Mouse (Mus musculus) CH12.LX (cell line): ENCODE results near the gene Map2. TPM values are rescaled to one million over a fixed set of nuclear protein-coding genes. Genes with fewer than 3 reads are reported as not detected.

ENCODE experiments used
- DNase-seq: peaks from one replicate; pipeline ENCODE4 v3.0.0-alpha.2; 2013; ENCODE audit errors: extremely low read depth
- H3K27ac ChIP-seq: 2 replicates; pipeline ENCODE4 v1.5.1; 2012; ENCODE audit warnings: low read depth, mild to moderate bottlenecking, control low read depth, moderate library complexity; ENCODE audit not compliant: insufficient read depth
- H3K27me3 ChIP-seq: replicated peaks from 2 replicates; pipeline ENCODE3; 2012; ENCODE audit warnings: inconsistent platforms
- H3K36me3 ChIP-seq, 2 experiments: replicated peaks in 1 of 2; 2 replicates each; pipeline versions ENCODE3 to v1.6.1; 2012; ENCODE audit warnings: inconsistent platforms in 1 of 2, low read length in 1 of 2, mild to moderate bottlenecking in 1 of 2, mixed read lengths in 1 of 2, moderate library complexity in 1 of 2; ENCODE audit not compliant: control insufficient read depth in 1 of 2, insufficient read depth in 1 of 2
- H3K4me1 ChIP-seq, 2 experiments: 2 replicates each; pipeline ENCODE4 v1.6.1; 2012; ENCODE audit warnings: inconsistent platforms in 1 of 2, moderate library complexity in 1 of 2; ENCODE audit not compliant: insufficient read depth in 2 of 2, control insufficient read depth in 1 of 2
- H3K4me2 ChIP-seq: 2 replicates; pipeline ENCODE4 v1.6.1; 2012; ENCODE audit warnings: low read depth, mild to moderate bottlenecking, control low read depth; ENCODE audit not compliant: poor library complexity, insufficient read depth, severe bottlenecking
- H3K4me3 ChIP-seq, 3 experiments: fragments of 150-350 bp in 1 of 3; sonication (generic) in 1 of 3; replicated peaks in 1 of 3; 2 replicates each; pipeline versions ENCODE3 to v1.5.1; 2011 to 2012; ENCODE audit warnings: low read depth in 2 of 3, low read length in 2 of 3, mild to moderate bottlenecking in 2 of 3, moderate library complexity in 2 of 3, control low read depth in 1 of 3, improper control_type of control experiment in 1 of 3, inconsistent platforms in 1 of 3, mixed read lengths in 1 of 3; ENCODE audit not compliant: poor library complexity in 1 of 3
- H3K79me2 ChIP-seq: replicated peaks from 2 replicates; pipeline ENCODE4 v1.6.1; 2012; ENCODE audit warnings: mild to moderate bottlenecking, moderate library complexity; ENCODE audit not compliant: control insufficient read depth, poor library complexity, insufficient read depth, severe bottlenecking; ENCODE audit errors: extremely low read depth
- H3K9ac ChIP-seq: 2 replicates; pipeline ENCODE4 v1.6.1; 2012; ENCODE audit warnings: low read depth, mild to moderate bottlenecking, control low read depth, moderate library complexity; ENCODE audit not compliant: insufficient read depth
- H3K9me3 ChIP-seq: replicated peaks from 2 replicates; pipeline ENCODE3; 2012; ENCODE audit warnings: low read length, inconsistent platforms, mixed read lengths
- BHLHE40 ChIP-seq: IDR thresholded peaks from 2 replicates; pipeline ENCODE4 v1.6.1; 2011; ENCODE audit warnings: mild to moderate bottlenecking, low read depth, low read length, improper control_type of control experiment
- CHD1 ChIP-seq: IDR thresholded peaks from 2 replicates; pipeline ENCODE4 v1.6.1; 2012; ENCODE audit warnings: low read depth, low read length, improper control_type of control experiment, inconsistent platforms
- CHD2 ChIP-seq: IDR thresholded peaks from 2 replicates; pipeline ENCODE4 v1.6.1; 2011; ENCODE audit warnings: low read length, improper control_type of control experiment
- CTCF ChIP-seq, 2 experiments: IDR thresholded peaks in 1 of 2; conservative IDR thresholded peaks in 1 of 2; 2 replicates each; pipeline ENCODE4 v1.5.1; 2011 to 2012; ENCODE audit warnings: low read depth in 2 of 2, low read length in 2 of 2, improper control_type of control experiment in 1 of 2, inconsistent platforms in 1 of 2, mild to moderate bottlenecking in 1 of 2, moderate library complexity in 1 of 2
- ETS1 ChIP-seq: conservative IDR thresholded peaks from 2 replicates; pipeline ENCODE4 v1.6.1; 2012; ENCODE audit warnings: low read depth, mild to moderate bottlenecking, inconsistent platforms, low read length, improper control_type of control experiment, moderate library complexity
- GABPA ChIP-seq: IDR thresholded peaks from 2 replicates; pipeline ENCODE4 v1.6.1; 2012; ENCODE audit warnings: low read depth, low read length, improper control_type of control experiment, inconsistent platforms; ENCODE audit not compliant: insufficient replicate concordance
- HCFC1 ChIP-seq: IDR thresholded peaks from 2 replicates; pipeline ENCODE4 v1.6.1; 2012; ENCODE audit warnings: low read depth, mild to moderate bottlenecking, inconsistent platforms, low read length, improper control_type of control experiment
- IRF4 ChIP-seq: IDR thresholded peaks from 2 replicates; pipeline ENCODE4 v1.6.1; 2014; ENCODE audit warnings: low read depth, mild to moderate bottlenecking, inconsistent platforms, low read length, improper control_type of control experiment
- JUN ChIP-seq: IDR thresholded peaks from 2 replicates; pipeline ENCODE4 v1.6.1; 2011; ENCODE audit warnings: low read depth, mild to moderate bottlenecking, low read length, improper control_type of control experiment, moderate library complexity; ENCODE audit not compliant: insufficient read depth
- KAT2A ChIP-seq: IDR thresholded peaks from 2 replicates; pipeline ENCODE4 v1.6.1; 2012; ENCODE audit warnings: low read length, improper control_type of control experiment, inconsistent platforms; ENCODE audit not compliant: insufficient replicate concordance
- MAFK ChIP-seq: IDR thresholded peaks from 2 replicates; pipeline ENCODE4 v1.6.1; 2011; ENCODE audit warnings: low read length, improper control_type of control experiment; ENCODE audit not compliant: insufficient replicate concordance
- MAX ChIP-seq: IDR thresholded peaks from 2 replicates; pipeline ENCODE4 v1.6.1; 2011; ENCODE audit warnings: low read length, improper control_type of control experiment
- MAZ ChIP-seq: IDR thresholded peaks from 2 replicates; pipeline ENCODE4 v1.6.1; 2012; ENCODE audit warnings: low read depth, mild to moderate bottlenecking, inconsistent platforms, low read length, improper control_type of control experiment, moderate library complexity
- MEF2A ChIP-seq: IDR thresholded peaks from 2 replicates; pipeline ENCODE4 v1.6.1; 2014; ENCODE audit warnings: low read depth, mild to moderate bottlenecking, inconsistent platforms, low read length, improper control_type of control experiment, borderline replicate concordance
- MXI1 ChIP-seq: IDR thresholded peaks from 2 replicates; pipeline ENCODE4 v1.6.1; 2011; ENCODE audit warnings: mild to moderate bottlenecking, low read depth, low read length, improper control_type of control experiment
- MYC ChIP-seq: IDR thresholded peaks from 2 replicates; pipeline ENCODE4 v1.6.1; 2011; ENCODE audit warnings: low read depth, mild to moderate bottlenecking, improper control_type of control experiment, low read length
- NRF1 ChIP-seq: IDR thresholded peaks from 2 replicates; pipeline ENCODE4 v1.6.1; 2014; ENCODE audit warnings: low read depth, mild to moderate bottlenecking, inconsistent platforms, low read length, improper control_type of control experiment, moderate library complexity
- PAX5 ChIP-seq: IDR thresholded peaks from 2 replicates; pipeline ENCODE4 v1.6.1; 2012; ENCODE audit warnings: low read length, inconsistent platforms, mixed read lengths
- POLR2A ChIP-seq: IDR thresholded peaks from 2 replicates; pipeline ENCODE4 v1.6.1; 2011; ENCODE audit warnings: low read depth, mild to moderate bottlenecking, improper control_type of control experiment, low read length
- RCOR1 ChIP-seq: conservative IDR thresholded peaks from 2 replicates; pipeline ENCODE4 v1.6.1; 2012; ENCODE audit warnings: low read depth, mild to moderate bottlenecking, inconsistent platforms, low read length, improper control_type of control experiment
- SMC3 ChIP-seq: IDR thresholded peaks from 2 replicates; pipeline ENCODE4 v1.6.1; 2011; ENCODE audit warnings: low read depth, low read length, improper control_type of control experiment
- TBP ChIP-seq: conservative IDR thresholded peaks from 2 replicates; pipeline ENCODE4 v1.6.1; 2011; ENCODE audit warnings: low read depth, low read length, improper control_type of control experiment
- TCF12 ChIP-seq: IDR thresholded peaks from 2 replicates; pipeline ENCODE4 v1.6.1; 2014; ENCODE audit warnings: low read depth, mild to moderate bottlenecking, inconsistent platforms, low read length, improper control_type of control experiment
- UBTF ChIP-seq: IDR thresholded peaks from 2 replicates; pipeline ENCODE4 v1.6.1; 2012; ENCODE audit warnings: low read depth, mild to moderate bottlenecking, inconsistent platforms, low read length, improper control_type of control experiment, moderate library complexity
- USF1 ChIP-seq: IDR thresholded peaks from 2 replicates; pipeline ENCODE4 v1.6.1; 2014; ENCODE audit warnings: low read depth, mild to moderate bottlenecking, inconsistent platforms, low read length, improper control_type of control experiment
- USF2 ChIP-seq: conservative IDR thresholded peaks from 2 replicates; pipeline ENCODE4 v1.6.1; 2011; ENCODE audit warnings: low read depth, low read length, improper control_type of control experiment
- ZC3H11A ChIP-seq: IDR thresholded peaks from 2 replicates; pipeline ENCODE4 v1.6.1; 2012; ENCODE audit warnings: low read depth, mild to moderate bottlenecking, inconsistent platforms, low read length, improper control_type of control experiment
- ZKSCAN1 ChIP-seq: IDR thresholded peaks from 2 replicates; pipeline ENCODE4 v1.6.1; 2012; ENCODE audit warnings: low read depth, inconsistent platforms, low read length, improper control_type of control experiment, borderline replicate concordance
- ZMIZ1 ChIP-seq: IDR thresholded peaks from 2 replicates; pipeline ENCODE4 v1.6.1; 2012; ENCODE audit warnings: low read depth, mild to moderate bottlenecking, inconsistent platforms, low read length, improper control_type of control experiment
- ZNF384 ChIP-seq: IDR thresholded peaks from 2 replicates; pipeline ENCODE4 v1.6.1; 2012; ENCODE audit warnings: low read depth, low read length, improper control_type of control experiment, inconsistent platforms
- dilution Hi-C: fragments of 300-500 bp; cut with MboI; formaldehyde crosslinking; loops from 2 replicates; pipeline ENCODE4 v1.14.3; 2020; ENCODE audit warnings: low sequenced_read_pairs; ENCODE audit not compliant: extremely low pct_unique_long_range_greater_than_20kb, extremely low pct_ligation_motif_present
- in situ Hi-C: fragments of 300-500 bp; cut with MboI; formaldehyde crosslinking; loops from 3 replicates; pipeline ENCODE4 v1.14.3; 2019; ENCODE audit warnings: low sequenced_read_pairs, low pct_ligation_motif_present, low pct_unique_long_range_greater_than_20kb, mixed read lengths
- polyA plus RNA-seq: library from polyadenylated mRNA; unstranded; fragments of >175 nt; gene quantifications from 2 replicates; pipeline ENCODE4 v1.2.1, GENCODE M21; 2012; ENCODE audit warnings: low read depth; ENCODE audit not compliant: insufficient read length
- total RNA-seq, 2 experiments: library from RNA; depleted of rRNA; stranded (reverse); fragments of 300-350 nt in 1 of 2; fragments of >200 nt in 1 of 2; gene quantifications; 2 replicates each; pipeline ENCODE4 v1.2.3; 2012 to 2014

Gene Map2
- total and polyA plus RNA-seq, 3 experiments: 1.5 to 6.5 (median 5.9) TPM

GRCm38 (mm10) chr1:66426073-66426472 lies 251.0 kb downstream of the Map2 start:
- H3K36me3 ChIP-seq: peaks cover 0 to 2% of the 10 kb centered on the region in 2 experiments
- H3K4me1 ChIP-seq: no peaks in the 10 kb centered on the region
- DNase-seq: no peak
- TF ChIP-seq HCFC1: no peak
- TF ChIP-seq IRF4: no peak
- TF ChIP-seq MAFK: no peak
- no peak for TF ChIP-seq JUN
- no peak for TF ChIP-seq MXI1
- no peak for TF ChIP-seq POLR2A
- no peak for TF ChIP-seq MYC
- TF ChIP-seq TCF12: no peak
- no peak for TF ChIP-seq GABPA
- TF ChIP-seq ETS1: no peak
- no peak for TF ChIP-seq UBTF
- TF ChIP-seq ZC3H11A: no peak
- TF ChIP-seq ZKSCAN1: no peak
- TF ChIP-seq USF2: no peak
- TF ChIP-seq ZNF384: no peak
- no peak for TF ChIP-seq SMC3
- TF ChIP-seq RCOR1: no peak
- TF ChIP-seq USF1: no peak
- TF ChIP-seq CTCF (conservative IDR thresholded peaks at IDR 0.05 in 1 of 2, IDR thresholded peaks at IDR 0.05 in 1 of 2; ENCODE audit: low read depth in 2 of 2, low read length in 2 of 2): no peak
- no peak for TF ChIP-seq MEF2A
- H3K79me2 ChIP-seq: no peaks in the 10 kb centered on the region
- H3K9me3 ChIP-seq: no peaks in the 10 kb centered on the region
- no peak overlapping the region for H3K9ac ChIP-seq
- dilution Hi-C loops (no loop called here), in situ Hi-C loops (no loop called here)
- no peaks in the 10 kb centered on the region for H3K27me3 ChIP-seq
- no peak overlapping the region for H3K27ac ChIP-seq
- no peak overlapping the region for H3K4me2 ChIP-seq
- H3K4me3 ChIP-seq: no peak overlapping the region

GRCm38 (mm10) chr1:66430962-66431361 lies 255.9 kb downstream of the Map2 start:
- H3K27ac ChIP-seq: no peak overlapping the region
- no peaks in the 10 kb centered on the region for H3K4me1 ChIP-seq
- H3K4me3 ChIP-seq: no peak overlapping the region
- H3K36me3 ChIP-seq: no peaks in the 10 kb centered on the region
- no peak overlapping the region for H3K4me2 ChIP-seq
- dilution Hi-C loops (no loop called here), in situ Hi-C loops (no loop called here)
- no peaks in the 10 kb centered on the region for H3K9me3 ChIP-seq
- no peaks in the 10 kb centered on the region for H3K79me2 ChIP-seq
- H3K27me3 ChIP-seq: no peaks in the 10 kb centered on the region
- no peak for TF ChIP-seq SMC3
- TF ChIP-seq KAT2A: no peak
- no peak for TF ChIP-seq TBP
- TF ChIP-seq MEF2A: no peak
- TF ChIP-seq NRF1: no peak
- no peak for TF ChIP-seq MAZ
- TF ChIP-seq GABPA: no peak
- TF ChIP-seq HCFC1: no peak
- TF ChIP-seq CHD2: no peak
- TF ChIP-seq CHD1: no peak
- TF ChIP-seq MAX: no peak
- no peak for TF ChIP-seq ZMIZ1
- no peak for TF ChIP-seq BHLHE40
- no peak for TF ChIP-seq PAX5
- no peak for TF ChIP-seq CTCF (conservative IDR thresholded peaks at IDR 0.05 in 1 of 2, IDR thresholded peaks at IDR 0.05 in 1 of 2; ENCODE audit: low read depth in 2 of 2, low read length in 2 of 2)
- no peak for TF ChIP-seq POLR2A
- no peak for DNase-seq
- no peak overlapping the region for H3K9ac ChIP-seq
